Mouse (Mus musculus) retina, adult 2 months (tissue): Measurements from ENCODE around the gene Grb2.

Source experiments
- DNase-seq: peaks from one replicate; pipeline ENCODE4 v3.0.0-alpha.2; 2012; ENCODE audit warnings: low read depth, low spot score

Grb2 gene

DNA sequence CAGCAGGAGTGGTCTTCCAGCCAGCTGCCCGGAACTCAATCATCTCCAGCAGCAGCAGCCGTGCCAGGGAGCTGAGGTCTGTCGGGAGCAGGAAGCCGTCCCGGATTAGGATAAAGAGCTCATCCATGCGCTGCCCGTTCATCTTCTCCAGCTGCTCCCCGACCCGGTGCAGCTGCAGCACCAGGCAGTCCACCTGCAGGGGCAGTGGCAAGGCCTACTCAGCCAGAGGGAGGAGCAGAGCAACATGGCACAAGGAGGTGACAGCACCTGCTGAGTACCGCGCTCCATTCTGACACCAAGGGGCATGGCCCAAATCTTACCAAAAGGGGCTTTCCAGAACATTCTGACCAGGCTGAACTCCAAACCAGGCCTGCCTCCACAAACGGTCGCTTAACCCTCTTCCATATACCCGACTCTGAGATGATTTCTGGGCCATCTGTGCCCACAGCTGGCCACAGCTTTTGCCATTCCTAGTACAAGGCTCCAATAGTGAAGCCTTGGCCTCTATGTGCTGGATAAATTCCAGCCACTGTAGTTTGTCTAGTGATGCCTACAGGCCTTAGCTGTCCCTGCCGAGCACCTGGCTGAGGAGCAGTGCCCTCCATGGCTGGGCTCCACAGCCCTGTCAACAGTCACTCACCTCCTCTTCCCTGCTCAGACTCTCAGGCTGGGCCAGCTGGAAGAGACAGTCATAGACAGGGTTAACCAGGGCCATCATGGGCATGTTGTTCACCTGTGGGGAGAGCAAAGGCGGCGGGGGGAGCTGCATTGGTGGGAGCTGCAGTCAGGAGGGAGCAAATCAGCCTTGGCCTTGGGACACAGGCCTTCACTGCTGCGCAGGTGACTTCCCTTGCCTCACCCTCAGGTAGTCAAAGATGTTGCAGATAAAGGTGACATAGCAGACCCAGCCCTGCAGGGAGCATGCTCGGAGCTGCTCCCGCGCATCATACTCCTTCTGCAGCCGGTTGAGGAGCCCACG, 99.7 kb downstream of the Grb2 start:
- DNase-seq: no peak

DNA sequence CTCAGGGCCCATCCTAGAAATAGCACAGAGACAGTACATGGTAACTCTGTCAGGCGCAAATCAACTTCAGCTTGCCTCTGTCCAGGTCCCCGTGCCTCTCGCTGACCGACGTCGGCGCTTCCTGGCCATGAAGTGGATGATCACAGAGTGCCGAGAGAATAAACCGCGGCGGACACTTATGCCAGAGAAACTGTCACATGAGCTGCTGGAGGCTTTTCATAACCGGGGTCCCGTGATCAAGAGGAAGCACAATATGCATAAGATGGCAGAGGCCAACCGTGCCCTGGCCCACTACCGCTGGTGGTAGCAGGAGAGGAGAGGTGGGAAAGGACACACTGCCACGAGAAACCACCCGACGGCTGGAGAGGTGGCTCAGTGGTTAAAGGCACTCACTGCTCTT, 101.7 kb downstream of the Grb2 start:
- no peak for DNase-seq

DNA sequence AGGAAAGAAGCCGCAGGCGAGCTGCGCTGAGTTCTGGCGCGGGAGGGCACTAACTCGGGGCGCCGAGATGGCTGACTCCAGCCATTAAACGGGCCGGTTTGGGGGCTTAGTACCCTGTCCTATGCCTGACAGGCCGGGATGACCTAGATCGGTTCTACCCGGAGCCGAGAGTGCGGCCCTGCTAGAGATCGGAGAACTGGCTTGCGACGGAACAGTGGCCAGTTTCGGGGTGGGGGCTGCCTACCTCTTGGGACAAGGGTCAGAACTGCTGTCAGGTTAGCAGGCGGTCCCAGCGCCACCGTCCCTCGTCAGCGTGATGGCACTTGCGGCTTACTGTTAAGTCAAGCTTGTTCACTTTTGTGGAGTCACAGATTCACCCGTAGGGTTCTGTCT, 104.1 kb downstream of the Grb2 start:
- DNase-seq: no peak

DNA sequence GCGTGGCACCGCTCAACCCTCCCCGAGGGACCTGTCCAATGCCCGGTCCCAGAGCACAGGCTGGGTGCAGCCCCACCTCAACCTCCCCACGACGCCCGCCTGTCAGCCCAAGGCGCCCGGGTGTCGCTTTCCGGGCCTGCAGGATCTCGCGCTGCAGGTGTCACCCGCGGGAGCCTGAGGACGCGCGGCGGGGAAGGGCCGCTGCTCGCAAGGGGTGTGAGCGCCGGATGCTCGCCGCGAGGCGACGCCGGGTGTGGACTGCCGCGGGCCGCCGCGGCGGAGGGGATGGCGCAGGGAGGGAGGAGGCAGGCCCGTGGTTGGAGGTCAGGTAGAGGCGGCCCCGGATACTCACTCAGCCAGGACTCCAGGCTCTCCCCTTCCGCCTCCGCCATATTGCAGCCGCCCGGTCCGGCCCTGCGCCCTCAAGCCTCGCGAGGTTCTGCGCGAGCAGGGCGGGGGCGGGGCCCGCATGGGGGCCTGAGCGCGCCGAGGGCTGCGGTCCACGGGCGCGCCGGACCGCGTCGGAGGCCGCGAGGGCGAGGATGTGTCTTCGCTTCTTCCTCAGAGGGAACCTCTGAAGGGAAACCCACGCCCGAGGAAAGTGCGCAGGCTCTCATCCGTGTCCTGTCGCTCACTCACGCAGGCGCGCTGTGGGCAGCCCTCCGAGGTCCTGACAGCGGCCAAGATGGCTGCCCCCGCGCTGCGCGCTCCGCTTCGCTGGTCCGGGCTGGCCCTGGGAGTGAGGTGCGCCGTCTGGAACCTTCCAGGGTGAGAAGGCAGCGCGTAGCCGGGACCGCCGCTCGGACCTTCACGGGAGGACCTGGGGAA, 104.7 kb downstream of the Grb2 start, which contains the start of the genes Mrps7 and Gga3:
Gene Mrps7, plus strand, starts transcription at position 450 of the 828 bp plus-strand sequence.
Gene Gga3, minus strand, starts transcription at position 576 of the 828 bp plus-strand sequence.
- peak; percentile 81 for DNase-seq

DNA sequence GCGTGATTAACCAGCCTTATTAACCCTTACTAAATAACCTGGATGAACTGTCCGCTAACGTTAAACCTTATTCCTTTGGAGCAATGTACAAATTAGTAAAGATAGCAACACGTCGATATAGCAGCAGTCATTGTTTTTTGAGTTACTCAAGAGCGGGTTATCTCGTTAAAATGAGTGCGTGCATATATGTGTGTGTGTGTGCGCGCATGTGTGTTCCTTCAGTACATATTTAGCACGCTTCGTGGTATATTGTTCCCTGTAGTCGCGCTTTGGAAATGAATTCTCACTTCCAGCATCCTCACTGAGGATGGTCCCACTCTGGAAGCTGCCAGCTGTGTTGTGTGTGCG, 105.3 kb downstream of the Grb2 start:
- no peak for DNase-seq

DNA sequence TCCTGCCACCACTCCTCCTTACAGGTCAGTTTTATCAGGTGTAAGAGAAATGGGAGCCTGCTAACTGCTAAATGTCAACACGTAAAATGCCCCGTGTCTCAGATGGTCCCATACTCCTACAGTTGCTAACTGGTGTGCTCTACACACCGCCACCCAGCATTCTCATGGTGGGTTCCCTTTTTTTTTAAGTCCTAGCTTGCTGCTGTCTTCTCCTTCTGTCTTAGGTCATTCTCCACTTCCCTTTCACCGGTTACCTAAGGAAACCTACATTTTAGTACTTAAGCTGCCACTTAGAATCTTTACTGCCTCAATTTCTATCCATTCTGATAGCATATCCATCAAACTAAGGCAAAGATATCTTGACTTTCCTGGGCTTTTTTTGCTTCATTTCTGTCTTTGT, 107.2 kb downstream of the Grb2 start:
- no peak for DNase-seq

DNA sequence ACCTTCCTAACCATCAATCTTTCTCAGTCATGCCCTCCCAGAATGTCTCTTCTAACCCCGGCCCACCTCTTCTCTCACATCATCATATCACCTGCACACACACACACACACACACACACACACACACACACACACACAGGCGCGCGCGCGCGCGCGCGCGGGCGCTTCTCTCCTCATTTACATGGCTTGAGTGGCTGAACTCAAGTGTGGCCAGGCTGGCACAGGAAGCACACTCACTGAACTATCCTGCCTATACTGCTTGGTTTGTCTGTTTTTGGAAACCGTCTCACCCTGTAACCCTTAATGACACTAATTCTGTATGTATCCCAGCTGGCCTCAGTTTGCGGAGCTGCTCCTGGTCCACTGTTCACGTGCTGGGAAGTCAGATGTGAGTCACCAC, 107.7 kb downstream of the Grb2 start:
- no peak for DNase-seq

DNA sequence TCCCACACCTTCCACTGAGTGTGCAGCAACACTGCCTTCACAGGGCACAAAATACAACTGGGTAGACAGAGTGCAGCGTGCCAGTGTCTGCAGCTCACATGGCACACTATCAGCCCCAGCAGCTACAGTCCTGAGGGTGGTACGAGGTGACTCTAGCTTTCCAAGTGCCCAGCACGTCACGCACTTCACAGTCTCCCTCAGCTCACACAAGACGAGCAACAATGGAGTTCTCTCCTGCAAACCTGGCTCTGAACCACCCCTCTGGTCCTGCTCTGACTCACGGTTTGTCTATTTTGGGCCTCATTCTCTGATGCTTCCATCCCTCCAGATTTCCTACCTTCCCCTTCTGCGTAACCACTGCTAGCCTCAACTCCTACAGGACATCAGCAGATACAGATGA, 108.7 kb downstream of the Grb2 start:
- DNase-seq: no peak

DNA sequence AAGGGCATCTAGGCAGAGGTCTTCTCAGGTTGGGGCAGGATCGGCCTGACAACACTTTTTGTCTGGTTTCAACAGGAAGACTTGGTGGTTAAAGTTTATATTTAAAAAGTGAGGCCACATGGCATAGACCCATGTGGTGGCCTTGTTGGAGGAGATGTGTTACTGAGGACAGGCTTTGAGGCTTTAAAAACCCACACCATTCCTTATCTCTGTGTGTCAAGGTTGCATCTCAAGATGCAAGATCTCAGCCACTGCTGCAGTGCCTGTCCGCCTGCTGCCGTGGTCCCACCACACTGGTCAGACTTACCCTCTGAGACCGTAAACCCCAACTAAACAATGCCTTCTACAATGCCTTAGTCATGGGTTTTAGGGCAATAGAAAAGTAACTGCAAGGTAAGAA, 110.1 kb downstream of the Grb2 start:
- no peak for DNase-seq

DNA sequence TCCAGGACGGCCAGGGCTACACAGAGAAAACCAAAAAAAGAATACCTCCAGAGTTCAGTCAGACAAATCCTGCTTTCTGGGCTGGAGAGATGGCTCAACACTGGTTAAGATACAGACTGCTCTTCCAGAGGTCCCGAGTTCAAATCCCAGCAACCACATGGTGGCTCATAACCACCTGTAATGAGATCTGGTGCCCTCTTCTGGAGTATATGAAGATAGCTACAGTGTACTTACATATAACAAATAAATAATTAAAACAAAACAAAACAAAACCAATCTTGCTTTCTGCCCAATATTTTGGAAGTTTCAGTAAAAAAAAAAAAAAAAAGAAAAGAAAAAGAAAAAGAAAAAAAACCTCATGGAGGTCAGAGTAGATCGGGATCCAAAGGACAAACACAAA, 113.2 kb downstream of the Grb2 start:
- no peak for DNase-seq
